Mouse (Mus musculus) liver, embryonic 11.5 days (tissue): ENCODE measurements around the gene Sirt2. TPM values are rescaled to one million over a fixed set of nuclear protein-coding genes. Genes with fewer than 3 reads are reported as not detected.

ENCODE experiments used
- ATAC-seq: fragments of 200-750 bp; cut with Nextera tagmentation; replicated peaks from 2 replicates; pipeline ENCODE4 v1.8.0; 2017; ENCODE audit warnings: moderate number of reproducible peaks, mild to moderate bottlenecking, moderate TSS enrichment, moderate library complexity; ENCODE audit not compliant: low FRiP score
- DNase-seq: peaks from one replicate; pipeline ENCODE4 v3.0.0-alpha.2; 2017; ENCODE audit warnings: low spot score
- H3K27ac ChIP-seq: fragments of 300-500 bp; sonication (generic); 2 replicates; pipeline ENCODE4 v1.5.1; 2014; ENCODE audit warnings: mild to moderate bottlenecking, low read depth, low read length, control low read depth
- H3K27me3 ChIP-seq: fragments of 300-500 bp; sonication (generic); replicated peaks from 2 replicates; pipeline ENCODE4 v1.6.1; 2014; ENCODE audit warnings: low read length, mixed read lengths; ENCODE audit not compliant: control insufficient read depth, insufficient read depth
- H3K36me3 ChIP-seq: fragments of 300-500 bp; sonication (generic); 2 replicates; pipeline ENCODE4 v1.6.1; 2014; ENCODE audit warnings: mild to moderate bottlenecking, low read length, moderate library complexity, mixed read lengths; ENCODE audit not compliant: control insufficient read depth, insufficient read depth
- H3K4me1 ChIP-seq: fragments of 300-500 bp; sonication (generic); replicated peaks from 2 replicates; pipeline ENCODE4 v1.6.1; 2014; ENCODE audit warnings: low read length, mixed read lengths; ENCODE audit not compliant: control insufficient read depth, insufficient read depth
- H3K4me2 ChIP-seq: fragments of 300-500 bp; sonication (generic); 2 replicates; pipeline ENCODE4 v1.6.1; 2014; ENCODE audit warnings: mild to moderate bottlenecking, control low read depth, moderate library complexity
- H3K4me3 ChIP-seq: fragments of 300-500 bp; sonication (generic); 2 replicates; pipeline ENCODE4 v1.5.1; 2014; ENCODE audit warnings: low read depth, low read length, control low read depth
- H3K9ac ChIP-seq: fragments of 300-500 bp; sonication (generic); 2 replicates; pipeline ENCODE4 v1.6.1; 2014; ENCODE audit warnings: low read depth, low read length, control low read depth
- H3K9me3 ChIP-seq: fragments of 300-500 bp; sonication (generic); 2 replicates; pipeline ENCODE4 v1.6.1; 2016; ENCODE audit warnings: low read length, inconsistent platforms, mixed read lengths; ENCODE audit not compliant: control insufficient read depth
- WGBS: fragments of 180-500 bp; shearing (Covaris S2); extraction: QIAGEN DNeasy Blood & Tissue Kit; methylation state at CpG from one replicate; pipeline ENCODE4 v1.1.7; 2014; 5-methylcytosine and 5-hydroxymethylcytosine counted together
- polyA plus RNA-seq: library from polyadenylated mRNA; unstranded; fragments of >200 nt; fragmentation: Nextera tagmentation; extraction: Ambion mirVana; gene quantifications from 2 replicates; pipeline ENCODE4 v1.2.1, GENCODE M21; 2014

The Sirt2 gene
- polyA plus RNA-seq, 1 experiment from 2014 or later = 41.0 TPM

GRCm38 (mm10) chr7:28833723-28834347 is 67.3 kb downstream of the Sirt2 start, which contains the start of gene Lgals4:
TSS of gene Lgals4 (plus strand) at chr7:28833854.
- Histone ChIP-seq H3K9ac (no peak within 1 kb of the TSS), H3K9me3 (no peaks in the 10 kb centered on the region), H3K4me2 (no peak within 1 kb of the TSS), H3K4me3 (no peak within 1 kb of the TSS), H3K4me1 (peaks cover 8% of the 10 kb centered on the region), H3K36me3 (peaks cover 13% of the 10 kb centered on the region), H3K27ac (no peak within 1 kb of the TSS), H3K27me3 (no peaks in the 10 kb centered on the region)
- DNase-seq (no peak), ATAC-seq (no peak)
- 76% methylated on average over 6 of the region's 6 CpGs for WGBS

- Histone ChIP-seq H3K9ac (no peak overlapping the region), H3K4me3 (no peak overlapping the region), H3K27me3 (no peaks in the 10 kb centered on the region), H3K27ac (no peak overlapping the region), H3K4me2 (no peak overlapping the region), H3K36me3 (no peaks in the 10 kb centered on the region), H3K4me1 (no peaks in the 10 kb centered on the region), H3K9me3 (no peaks in the 10 kb centered on the region)
- DNase-seq (no peak), ATAC-seq (no peak)
- 82% methylated on average over 5 of the region's 5 CpGs for WGBS
Measured at GRCm38 (mm10) chr7:28836936-28837335, 70.4 kb downstream of the Sirt2 start.

Other genes starting within 250 kb of the Sirt2 start
- not detected in 2 replicates for gene Ifnl3, start 243.9 kb upstream of the Sirt2 start, polyA plus RNA-seq
- gene Sycn, start 225.8 kb upstream of the Sirt2 start, polyA plus RNA-seq = not detected in 2 replicates
- not detected in 2 replicates for gene Nccrp1, start 219.5 kb upstream of the Sirt2 start, polyA plus RNA-seq
- gene Samd4b, start 168.6 kb upstream of the Sirt2 start, polyA plus RNA-seq = 17.4 and 18.6 TPM in 2 replicates
- 34.0 and 35.3 TPM in 2 replicates for gene Pak4, start 168.6 kb upstream of the Sirt2 start, polyA plus RNA-seq
- not detected in 2 replicates for gene Acp7, start 135.4 kb upstream of the Sirt2 start, polyA plus RNA-seq
- 1.4 and 1.7 TPM in 2 replicates for gene Fbxo27, start 73.9 kb upstream of the Sirt2 start, polyA plus RNA-seq
- gene Fbxo17, start 49.9 kb upstream of the Sirt2 start, polyA plus RNA-seq = 3.1 and 3.7 TPM in 2 replicates
- gene Mrps12, start 24.9 kb upstream of the Sirt2 start, polyA plus RNA-seq = 172 and 180 TPM in 2 replicates
- gene Sars2, start 24.7 kb upstream of the Sirt2 start, polyA plus RNA-seq = 31.3 and 35.3 TPM in 2 replicates
- not detected in 2 replicates for gene Ccer2, start 10.6 kb upstream of the Sirt2 start, polyA plus RNA-seq
- gene Nfkbib, start 777 bp downstream of the Sirt2 start, polyA plus RNA-seq = 61.4 and 61.8 TPM in 2 replicates
- 21.7 and 23.1 TPM in 2 replicates for gene Rinl, start 22.2 kb downstream of the Sirt2 start, polyA plus RNA-seq
- gene Hnrnpl, start 41.8 kb downstream of the Sirt2 start, polyA plus RNA-seq = 238 and 279 TPM in 2 replicates
- gene Ech1, start 58.5 kb downstream of the Sirt2 start, polyA plus RNA-seq = 107 TPM in 2 replicates
- 2.9 and 5.1 TPM in 2 replicates for gene Lgals4, start 67.1 kb downstream of the Sirt2 start, polyA plus RNA-seq
- gene Lgals7, start 97.1 kb downstream of the Sirt2 start, polyA plus RNA-seq = not detected in 2 replicates
- gene Capn12, start 114.7 kb downstream of the Sirt2 start, polyA plus RNA-seq = 0.21 and 0.37 TPM in 2 replicates
- gene Actn4, start 195.6 kb downstream of the Sirt2 start, polyA plus RNA-seq = 191 and 209 TPM in 2 replicates
- 421 and 425 TPM in 2 replicates for gene Eif3k, start 215.1 kb downstream of the Sirt2 start, polyA plus RNA-seq
- gene Map4k1, start 215.3 kb downstream of the Sirt2 start, polyA plus RNA-seq = 50.7 and 53.2 TPM in 2 replicates